Mouse (Mus musculus) thymus, postnatal 0 days (tissue): Measurements from ENCODE around the gene Fam118a. TPM values are rescaled to one million over a fixed set of nuclear protein-coding genes. Genes with fewer than 3 reads are reported as not detected.

ENCODE experiments used
- DNase-seq: peaks from one replicate; pipeline ENCODE4 v3.0.0-alpha.2; 2015; ENCODE audit warnings: low spot score
- polyA plus RNA-seq: library from polyadenylated mRNA; unstranded; fragments of >200 nt; fragmentation: Nextera tagmentation; extraction: Ambion mirVana; gene quantifications from 2 replicates; pipeline ENCODE4 v1.2.1, GENCODE M21; 2015

Fam118a gene
- polyA plus RNA-seq, 1 experiment from 2014 or later: 17.6 TPM

DNA sequence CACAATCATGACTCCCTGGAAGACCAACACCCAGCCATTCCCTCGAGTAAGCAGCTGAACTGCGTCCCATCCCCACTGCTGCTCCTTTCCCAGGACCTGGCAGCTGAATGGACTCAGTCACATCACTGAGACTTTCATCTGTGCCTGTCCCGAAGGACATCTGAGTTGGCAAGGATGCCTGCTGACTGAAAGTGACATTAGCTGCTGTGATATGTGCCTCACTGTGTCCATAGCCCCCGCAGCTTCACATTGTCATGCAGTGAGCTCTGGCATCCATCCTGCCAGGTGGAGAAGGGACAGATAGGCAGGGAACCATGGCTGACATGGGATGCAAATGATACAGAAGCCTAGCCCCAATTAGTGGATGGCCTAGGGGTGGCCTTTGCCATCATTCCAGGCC, 26.4 kb downstream of the Fam118a start:
- DNase-seq: no peak

- no peak for DNase-seq
These were observed 34.7 kb downstream of the Fam118a start for GRCm38 (mm10) chr15:85063421-85063820.

DNA sequence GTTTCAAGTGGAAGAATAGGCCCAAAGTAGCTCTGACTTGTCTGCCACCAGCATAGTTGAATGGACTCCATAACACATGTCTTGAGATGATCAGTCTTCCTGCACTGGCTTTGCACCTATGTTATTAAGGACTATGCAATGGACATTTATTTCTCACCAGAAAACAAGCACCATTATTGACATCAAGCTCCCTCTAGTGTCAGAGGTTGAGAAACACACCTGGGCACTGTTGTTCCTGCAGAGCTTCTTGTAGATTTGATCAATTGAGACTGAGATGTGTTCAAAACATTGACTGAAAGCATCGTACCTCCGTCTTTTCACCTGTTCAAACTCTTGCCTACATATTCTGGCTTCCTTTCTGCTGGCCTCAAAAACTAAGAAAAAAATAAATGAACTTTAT, 41.8 kb downstream of the Fam118a start:
- DNase-seq: peak; percentile 62

DNA sequence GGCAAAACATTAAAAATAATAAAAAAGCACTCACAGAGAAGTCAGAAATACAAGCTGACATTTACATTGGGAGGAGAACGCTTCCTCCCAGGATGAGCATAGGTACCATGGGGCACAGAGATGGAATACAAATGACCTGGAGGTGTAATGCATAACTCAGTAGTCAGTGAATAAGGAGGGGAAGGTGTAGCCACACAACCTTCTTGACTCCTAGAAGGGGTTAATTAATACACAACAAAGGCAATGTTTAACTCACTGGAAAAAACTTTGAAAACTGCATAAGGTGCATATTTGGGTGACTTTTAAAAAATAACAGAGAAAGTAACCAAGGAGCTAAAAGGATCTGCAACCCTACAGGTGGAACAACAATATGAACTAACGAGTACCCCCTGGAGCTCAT, 43.9 kb downstream of the Fam118a start:
- DNase-seq: no peak

DNA sequence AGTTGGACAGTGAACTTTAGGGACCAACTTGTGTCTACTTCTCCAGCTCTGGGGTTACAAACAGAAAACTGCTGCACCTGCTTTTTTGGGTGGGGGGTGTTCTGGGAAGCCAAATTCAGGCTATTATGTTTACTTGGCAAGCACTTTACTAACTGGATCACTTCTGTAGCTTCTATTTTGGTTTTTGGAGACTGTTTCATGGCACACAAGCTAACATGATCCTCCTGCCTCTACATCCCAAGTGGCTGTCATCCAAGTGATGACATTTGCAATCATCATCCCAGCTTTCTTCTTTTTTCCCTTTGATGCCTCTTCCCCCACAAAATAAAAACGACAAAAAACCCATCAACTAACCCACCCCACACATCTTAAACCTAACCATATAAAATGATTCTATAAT, 56.9 kb downstream of the Fam118a start:
- no peak for DNase-seq

Other genes with a start within 250 kb of the Fam118a start
- 0.08 and 0.17 TPM in 2 replicates for gene Phf21b, start 172.9 kb upstream of the Fam118a start, polyA plus RNA-seq
- gene Gm29666, start 108.9 kb upstream of the Fam118a start, polyA plus RNA-seq: 0.48 and 0.75 TPM in 2 replicates
- gene Nup50, start 105.5 kb upstream of the Fam118a start, polyA plus RNA-seq: 37.0 and 38.1 TPM in 2 replicates
- gene 5031439G07Rik, start 40.4 kb upstream of the Fam118a start, polyA plus RNA-seq: 4.1 and 6.2 TPM in 2 replicates
- gene Upk3a, start 11.8 kb upstream of the Fam118a start, polyA plus RNA-seq: 2.2 and 3.6 TPM in 2 replicates
- gene Smc1b, start 103.0 kb downstream of the Fam118a start, polyA plus RNA-seq: 0.26 and 0.33 TPM in 2 replicates
- 0.21 and 0.32 TPM in 2 replicates for gene Ribc2, start 103.1 kb downstream of the Fam118a start, polyA plus RNA-seq
- 24.3 and 28.5 TPM in 2 replicates for gene Fbln1, start 177.0 kb downstream of the Fam118a start, polyA plus RNA-seq